Mouse (Mus musculus) urinary bladder, adult 2 months (tissue): Measurements from ENCODE around the gene Irf6. TPM values are rescaled to one million over a fixed set of nuclear protein-coding genes. Genes with fewer than 3 reads are reported as not detected.

Experiments used
- DNase-seq: peaks from one replicate; pipeline ENCODE4 v3.0.0; 2022; ENCODE audit warnings: low spot score
- polyA plus RNA-seq: library from polyadenylated mRNA; depleted of rRNA; stranded (reverse); fragments of >200 nt; gene quantifications from 2 replicates; pipeline ENCODE4 v1.2.3, GENCODE M21; 2012; rRNA removed

Gene Irf6
- polyA plus RNA-seq, 1 experiment = 24.9 TPM

- DNase-seq = no peak
These were observed 47.9 kb downstream of the Irf6 start for GRCm38 (mm10) chr1:193200640-193201382.

- DNase-seq = no peak
These were observed 48.5 kb downstream of the Irf6 start, which contains the start of gene Traf3ip3 for GRCm38 (mm10) chr1:193201383-193201778. Gene Traf3ip3 (minus strand): TSS chr1:193201703.

DNA sequence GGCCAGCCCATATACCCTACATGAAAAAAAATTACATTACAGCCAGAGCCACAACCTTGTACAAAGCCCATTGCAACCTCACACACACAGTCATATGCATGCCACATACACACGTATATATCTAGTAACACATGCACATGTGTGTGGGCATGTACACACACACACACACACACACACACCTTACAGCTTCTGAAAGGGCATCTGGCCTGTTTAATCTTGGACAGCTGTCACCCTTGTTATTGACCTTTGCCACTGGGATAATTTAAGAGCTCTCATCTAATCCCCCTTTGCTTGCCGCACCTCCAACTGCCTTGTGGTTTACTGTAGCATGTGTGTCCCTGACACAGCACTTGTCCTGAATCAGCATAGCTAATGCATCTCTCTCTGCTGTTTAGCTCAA lies 50.9 kb downstream of the Irf6 start:
- DNase-seq = no peak

GRCm38 (mm10) chr1:193205431-193205830 lies 52.5 kb downstream of the Irf6 start:
- DNase-seq = no peak

DNA sequence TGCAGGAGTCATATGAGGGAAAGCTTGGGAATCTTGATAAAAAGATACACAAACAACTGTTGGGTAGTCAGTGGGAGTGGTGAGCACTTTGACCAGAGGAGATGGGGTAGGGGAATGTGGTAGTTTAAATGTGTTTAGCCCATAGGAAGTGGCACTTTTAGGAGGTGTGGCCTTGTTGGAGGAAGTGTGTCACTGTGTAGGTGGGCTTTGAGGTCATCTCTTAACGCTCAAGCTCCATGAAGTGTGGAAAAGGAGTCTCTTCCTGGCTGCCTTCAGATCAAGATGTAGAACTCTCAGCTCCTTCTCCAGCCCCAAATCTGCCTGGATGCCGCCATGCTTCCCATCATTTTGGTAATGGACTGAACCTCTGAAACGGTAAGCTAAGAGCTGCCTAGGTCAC lies 54.6 kb downstream of the Irf6 start, which contains the start of gene Lamb3:
Gene Lamb3, plus strand, starts transcription at position 197 of the 400 bp plus-strand sequence.
- no peak for DNase-seq

- no peak for DNase-seq
These were observed 55.3 kb downstream of the Irf6 start for GRCm38 (mm10) chr1:193208178-193208577.

- DNase-seq = no peak
These were observed 58.5 kb downstream of the Irf6 start for GRCm38 (mm10) chr1:193211371-193211770.

DNA sequence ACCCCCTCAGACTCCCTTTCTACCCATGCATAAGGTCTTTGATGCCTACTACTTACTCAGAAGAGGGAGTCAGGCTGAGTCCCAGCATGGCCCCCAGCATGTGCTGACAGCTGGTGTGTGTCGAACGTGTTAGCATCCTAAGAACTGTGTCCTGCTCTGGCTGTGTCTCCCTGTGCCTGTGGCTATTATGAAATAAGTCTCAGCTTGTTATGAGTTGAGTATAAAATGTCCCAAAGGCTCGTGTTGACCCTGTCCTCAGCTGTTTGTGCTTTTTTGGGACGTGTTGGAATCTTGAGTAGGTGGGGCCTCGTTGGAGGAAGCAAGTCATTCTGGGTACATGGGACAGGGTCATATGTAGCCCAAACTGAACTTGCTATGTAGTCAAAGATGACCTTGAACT lies 61.1 kb downstream of the Irf6 start:
- DNase-seq = no peak

GRCm38 (mm10) chr1:193216000-193216399 lies 63.1 kb downstream of the Irf6 start:
- DNase-seq = no peak

GRCm38 (mm10) chr1:193220408-193220807 lies 67.5 kb downstream of the Irf6 start:
- no peak for DNase-seq

Other genes starting within 250 kb of the Irf6 start
- gene Syt14, start 117.3 kb upstream of the Irf6 start, polyA plus RNA-seq = 1.1 and 1.2 TPM in 2 replicates
- 13.0 and 16.4 TPM in 2 replicates for gene Diexf, start 22.8 kb upstream of the Irf6 start, polyA plus RNA-seq
- gene A130010J15Rik, start 14.9 kb downstream of the Irf6 start, polyA plus RNA-seq = 9.8 and 13.3 TPM in 2 replicates
- 2.2 and 2.9 TPM in 2 replicates for gene Traf3ip3, start 48.6 kb downstream of the Irf6 start, polyA plus RNA-seq
- gene Lamb3, start 54.6 kb downstream of the Irf6 start, polyA plus RNA-seq = 22.3 and 26.3 TPM in 2 replicates
- gene Hsd11b1, start 111.0 kb downstream of the Irf6 start, polyA plus RNA-seq = 68.7 and 71.3 TPM in 2 replicates
- gene G0s2, start 120.1 kb downstream of the Irf6 start, polyA plus RNA-seq = 86.5 and 115 TPM in 2 replicates
- 0.44 and 0.48 TPM in 2 replicates for gene Camk1g, start 217.2 kb downstream of the Irf6 start, polyA plus RNA-seq